Comparison of ENCODE assay signal across 16 mouse cellular contexts in genomic region chr11:106392597-106393330, GRCm38 (mm10). TPM values are rescaled to one million over a fixed set of nuclear protein-coding genes. Genes with fewer than 3 reads are reported as not detected.
DNase-seq lines count a peak whose midpoint lies in the region; ATAC-seq lines count a peak whose summit lies in the region.
"Had no signal": no experiment of that assay in that cellular context is flagged by ENCODE, and none has a peak within 500 bp of the region (broad histone marks: within the 10 kb centered on the region; RNA-seq: fewer than 3 reads in every experiment).

No protein-coding gene starts in this region.

- 32% methylated on average over 7 of the region's 7 CpGs for WGBS in large intestine, adult 2 months
- 52% methylated on average over 7 of the region's 7 CpGs for WGBS in liver, embryonic 16.5 days (ENCODE audit: insufficient replicate concordance)

- DNase-seq in ES-CJ7 (ENCODE audit: low read depth, low spot score), result peak; percentile 79
- DNase-seq in ZHBTc4 (ENCODE audit: low read depth, low spot score), result peak; percentile 77
- DNase-seq in large intestine, adult 2 months (ENCODE audit: low read depth, low spot score), result peak; percentile 14
- DNase-seq in retina, embryonic 14.5 days (ENCODE audit: low spot score), result no peak
- DNase-seq in embryo, embryonic 9.5 days (ENCODE audit: extremely low spot score), result no peak
- no peak for DNase-seq in embryo, embryonic 10 days (ENCODE audit: low spot score)

- no peak overlapping the region for H3K9ac ChIP-seq in liver, embryonic 16.5 days (ENCODE audit: low read depth, low read length)
- H3K9ac ChIP-seq: forebrain, embryonic 15.5 days; heart, embryonic 13.5 days; lung, embryonic 14.5 days had no signal

- H3K27me3 ChIP-seq in liver, embryonic 16.5 days (ENCODE audit: control insufficient read depth, insufficient read depth, low read depth, low read length), result no peaks in the 10 kb centered on the region
- H3K27me3 ChIP-seq: CH12.LX; forebrain, embryonic 15.5 days; heart, embryonic 13.5 days had no signal

- H3K36me3 ChIP-seq in liver, embryonic 16.5 days (ENCODE audit: control insufficient read depth, insufficient read depth), result no peaks in the 10 kb centered on the region

- no peak overlapping the region for H3K4me2 ChIP-seq in liver, embryonic 16.5 days (ENCODE audit: low read depth, low read length)
- H3K4me2 ChIP-seq: forebrain, embryonic 15.5 days; heart, embryonic 13.5 days; lung, embryonic 14.5 days; midbrain, embryonic 11.5 days had no signal

- H3K27ac ChIP-seq in liver, embryonic 16.5 days (ENCODE audit: low read length), result peak overlapping the region; percentile 29; the same call in 1 of the 2 replicates
- H3K27ac ChIP-seq: forebrain, embryonic 15.5 days; heart, embryonic 13.5 days; limb, embryonic 10.5 days had no signal

- no peak overlapping the region for H3K4me3 ChIP-seq in liver, embryonic 16.5 days (ENCODE audit: low read depth, low read length)
- H3K4me3 ChIP-seq: forebrain, embryonic 15.5 days; heart, embryonic 13.5 days; limb, embryonic 10.5 days had no signal

- ATAC-seq in liver, embryonic 16.5 days (ENCODE audit: low read depth), result peak; percentile 76
- ATAC-seq: activated CD4-positive, CD25-positive, alpha-beta regulatory T cell, adult 4 months; forebrain, embryonic 15.5 days had no signal

- H3K9me3 ChIP-seq in liver, embryonic 16.5 days (replicated peaks; ENCODE audit: control insufficient read depth, low read length), result no peaks in the 10 kb centered on the region
- H3K9me3 ChIP-seq: forebrain, embryonic 15.5 days; heart, embryonic 13.5 days; limb, embryonic 10.5 days had no signal

- peaks cover 24% of the 10 kb centered on the region for H3K4me1 ChIP-seq in liver, embryonic 16.5 days (ENCODE audit: control insufficient read depth, low read depth, low read length)
- H3K4me1 ChIP-seq: forebrain, embryonic 15.5 days had no signal

RNA-seq across cellular contexts. Expression of gene Icam2, which starts 4.9 kb away (rescaled TPM):
- polyA plus RNA-seq in large intestine, adult 2 months (2012; rRNA removed), result 13.2 and 16.2 TPM in 2 replicates
- 13.4 and 14.8 TPM in 2 replicates for polyA plus RNA-seq in liver, embryonic 16.5 days (2015; fragmentation: Nextera tagmentation; extraction: Ambion mirVana)

RNA-seq across cellular contexts. Expression of gene Prr29, which starts 27.5 kb away (rescaled TPM):
- 0.80 and 2.1 TPM in 2 replicates for polyA plus RNA-seq in large intestine, adult 2 months (2012; rRNA removed)
- polyA plus RNA-seq in liver, embryonic 16.5 days (2015; fragmentation: Nextera tagmentation; extraction: Ambion mirVana), result not detected in 2 replicates
- polyA plus RNA-seq: forebrain, embryonic 15.5 days; hindbrain, embryonic 16.5 days; limb, embryonic 10.5 days; midbrain, embryonic 11.5 days had no signal

RNA-seq across cellular contexts. Expression of gene Scn4a, which starts 39.7 kb away (rescaled TPM):
- 0.27 and 0.42 TPM in 2 replicates for polyA plus RNA-seq in large intestine, adult 2 months (2012; rRNA removed)
- 0.04 and 0.13 TPM in 2 replicates for polyA plus RNA-seq in liver, embryonic 16.5 days (2015; fragmentation: Nextera tagmentation; extraction: Ambion mirVana)
- polyA plus RNA-seq: forebrain, embryonic 15.5 days; hindbrain, embryonic 16.5 days; limb, embryonic 10.5 days; midbrain, embryonic 11.5 days; stomach, embryonic 14.5 days had no signal

Comparison
In these comparisons a context has a peak if more than half of its experiments do, and no peak if none do; other contexts are left out.
1. DNase-seq: peak in ES-CJ7 (single experiment), ZHBTc4 (single experiment) and large intestine, adult 2 months (single experiment); none in retina, embryonic 14.5 days (single experiment), embryo, embryonic 9.5 days (single experiment) and embryo, embryonic 10 days (single experiment).